Mouse (Mus musculus) forebrain, embryonic 13.5 days (tissue): ENCODE measurements at regions not wholly inside any gene's neighbourhood (a gene's known extent, or its start where the extent isn't known, plus 50 kb on each side); places are given as distances from the start of the nearest gene placed in this dataset.

ENCODE experiments used
- ATAC-seq: fragments of 200-750 bp; cut with Nextera tagmentation; 2 replicates; pipeline ENCODE4 v1.8.0; 2017
- H3K27ac ChIP-seq: fragments of 300-500 bp; sonication (generic); 2 replicates; pipeline ENCODE4 v1.5.1; 2015; ENCODE audit warnings: inconsistent platforms, mild to moderate bottlenecking, moderate library complexity
- H3K27me3 ChIP-seq: fragments of 300-500 bp; sonication (generic); 2 replicates; pipeline ENCODE4 v1.6.1; 2015; ENCODE audit warnings: mild to moderate bottlenecking, inconsistent platforms
- H3K36me3 ChIP-seq: fragments of 300-500 bp; sonication (generic); 2 replicates; pipeline ENCODE4 v1.6.1; 2015; ENCODE audit warnings: mild to moderate bottlenecking, inconsistent platforms; ENCODE audit not compliant: poor library complexity, severe bottlenecking
- H3K4me1 ChIP-seq: fragments of 300-500 bp; sonication (generic); 2 replicates; pipeline ENCODE4 v1.6.1; 2015; ENCODE audit warnings: inconsistent platforms
- H3K4me2 ChIP-seq: fragments of 300-500 bp; sonication (generic); 2 replicates; pipeline ENCODE4 v1.6.1; 2015; ENCODE audit warnings: inconsistent platforms, mild to moderate bottlenecking, moderate library complexity
- H3K4me3 ChIP-seq: fragments of 300-500 bp; sonication (generic); 2 replicates; pipeline ENCODE4 v1.5.1; 2015; ENCODE audit warnings: mild to moderate bottlenecking, inconsistent platforms
- H3K9ac ChIP-seq: fragments of 300-500 bp; sonication (generic); 2 replicates; pipeline ENCODE4 v1.6.1; 2015; ENCODE audit warnings: mild to moderate bottlenecking, inconsistent platforms
- H3K9me3 ChIP-seq: fragments of 300-500 bp; sonication (generic); replicated peaks from 2 replicates; pipeline ENCODE4 v1.6.1; 2016; ENCODE audit warnings: inconsistent platforms
- WGBS: fragments of 180-500 bp; shearing (Covaris S2); methylation state at CpG from one replicate; pipeline ENCODE4 v1.1.7; 2015; 5-methylcytosine and 5-hydroxymethylcytosine counted together

DNA sequence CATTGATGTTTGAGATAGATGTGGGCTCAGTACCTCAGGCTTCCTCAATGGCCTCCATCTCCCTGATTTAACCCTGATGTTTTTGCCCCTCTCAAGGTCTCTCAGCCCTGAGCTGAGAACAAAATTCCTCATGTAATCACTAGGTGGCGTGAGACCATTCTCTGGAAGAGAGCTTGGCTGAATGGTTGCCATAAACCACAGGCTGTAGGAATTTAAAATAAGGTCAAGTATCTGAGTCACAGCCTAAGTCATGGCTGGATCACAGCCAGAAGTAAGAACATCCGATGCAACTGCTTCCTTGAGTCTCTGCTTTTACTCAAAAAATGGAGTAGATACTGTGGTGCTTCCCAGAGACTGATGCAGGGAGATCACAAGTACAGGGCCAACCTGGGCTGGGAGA, 77.1 kb upstream of the Xylt1 start:
- H3K36me3 ChIP-seq = no peaks in the 10 kb centered on the region
- H3K4me2 ChIP-seq = no peak overlapping the region
- H3K4me1 ChIP-seq = no peaks in the 10 kb centered on the region
- ATAC-seq = no peak
- H3K4me3 ChIP-seq = no peak overlapping the region
- H3K27ac ChIP-seq = no peak overlapping the region
- H3K27me3 ChIP-seq = no peaks in the 10 kb centered on the region
- WGBS = 38% methylated on average over 2 of the region's 2 CpGs
- no peaks in the 10 kb centered on the region for H3K9me3 ChIP-seq
- H3K9ac ChIP-seq = no peak overlapping the region

DNA sequence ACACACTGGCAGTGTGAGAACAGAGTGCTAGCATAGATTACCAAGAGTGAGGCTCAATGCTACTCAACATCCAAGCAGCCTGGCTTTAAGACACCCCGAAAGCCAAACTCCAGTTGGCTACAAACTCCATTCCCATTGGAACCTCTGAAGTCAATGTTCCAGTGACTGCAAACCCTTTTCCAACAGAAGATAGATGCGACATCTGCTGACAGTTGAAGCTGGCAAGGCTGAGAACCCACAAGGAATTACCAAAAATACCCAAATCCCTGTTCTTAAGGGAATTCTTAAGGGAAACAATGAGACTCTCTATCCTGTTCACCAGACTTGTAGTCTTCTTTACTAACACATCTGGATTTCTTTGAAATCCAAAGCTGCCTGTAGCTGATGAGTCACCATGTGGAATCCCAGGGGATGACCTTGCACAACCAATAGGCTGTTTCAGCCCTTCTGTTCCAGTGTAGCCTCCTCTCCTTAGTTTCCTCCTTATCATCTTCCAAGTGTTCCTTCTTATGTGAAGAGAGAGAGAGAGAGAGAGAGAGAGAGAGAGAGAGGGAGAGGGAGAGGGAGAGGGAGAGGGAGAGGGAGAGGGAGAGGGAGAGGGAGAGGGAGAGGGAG, 70.1 kb upstream of the Xylt1 start:
- Histone ChIP-seq H3K9me3 (no peaks in the 10 kb centered on the region), H3K4me3 (no peak overlapping the region), H3K27me3 (no peaks in the 10 kb centered on the region), H3K27ac (no peak overlapping the region), H3K4me2 (no peak overlapping the region), H3K4me1 (peaks cover under 1% of the 10 kb centered on the region; the same call in 1 of the 2 replicates), H3K9ac (no peak overlapping the region), H3K36me3 (no peaks in the 10 kb centered on the region)
- no peak for ATAC-seq
- WGBS = 93% methylated on average over 2 of the region's 2 CpGs

DNA sequence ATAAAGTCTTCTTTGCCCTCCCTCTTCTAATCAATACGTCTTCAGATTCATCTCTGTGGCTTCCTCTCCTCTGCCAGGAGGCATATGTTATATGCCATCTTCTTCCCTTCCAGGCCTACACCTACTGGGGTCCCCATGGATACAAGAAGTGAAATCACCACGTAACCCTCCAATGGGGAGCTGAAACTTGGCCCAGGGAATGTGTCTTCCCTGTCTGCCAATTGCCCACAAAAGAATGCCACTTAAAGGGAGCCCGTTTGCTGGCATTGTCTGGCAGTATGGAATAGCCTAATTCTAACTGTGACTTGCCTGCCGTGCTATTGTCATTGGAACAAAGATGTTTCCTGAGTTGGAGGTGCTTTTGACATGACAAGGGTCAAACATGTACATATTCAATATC, 69.5 kb upstream of the Xylt1 start:
- H3K9ac ChIP-seq = no peak overlapping the region
- WGBS = 35% methylated on average over 4 of the region's 4 CpGs
- H3K4me3 ChIP-seq = no peak overlapping the region
- H3K27me3 ChIP-seq = no peaks in the 10 kb centered on the region
- no peaks in the 10 kb centered on the region for H3K36me3 ChIP-seq
- no peak overlapping the region for H3K4me2 ChIP-seq
- H3K4me1 ChIP-seq = peaks cover 6% of the 10 kb centered on the region
- H3K9me3 ChIP-seq = no peaks in the 10 kb centered on the region
- no peak for ATAC-seq
- no peak overlapping the region for H3K27ac ChIP-seq

DNA sequence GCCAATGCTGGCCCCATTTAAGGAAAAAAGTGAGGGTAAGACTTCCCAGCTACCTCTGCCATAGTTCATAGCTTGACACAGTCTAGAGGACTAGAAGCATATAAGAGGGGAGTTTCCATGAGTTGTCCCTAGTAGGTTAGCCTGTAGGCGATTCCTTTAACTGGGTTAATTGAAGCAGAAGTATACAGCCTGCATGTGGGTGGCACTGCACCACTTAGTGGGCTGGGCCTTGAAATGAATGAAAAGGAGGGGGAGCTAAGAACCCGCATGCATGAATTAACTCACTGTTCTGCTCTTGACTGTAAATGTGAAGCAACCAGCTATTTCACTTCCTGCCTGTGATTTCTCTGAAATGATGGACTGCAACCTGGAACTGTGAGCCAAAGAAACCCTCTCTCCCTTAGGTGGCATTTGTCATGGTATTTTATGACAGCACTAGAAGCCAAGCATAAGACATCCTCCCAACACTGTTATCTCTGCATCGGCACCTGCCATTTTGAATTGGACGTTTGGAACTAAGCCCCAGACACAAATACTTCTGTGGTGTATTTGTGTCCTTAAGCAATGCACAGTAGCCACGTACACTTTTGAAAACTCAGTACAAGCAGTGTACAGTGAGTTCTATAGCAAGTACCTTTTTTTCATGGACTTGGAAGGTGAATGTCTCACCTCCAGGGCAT, 64.5 kb upstream of the Xylt1 start:
- peak; percentile 82 for ATAC-seq
- H3K4me1 ChIP-seq = peaks cover 21% of the 10 kb centered on the region
- no peak overlapping the region for H3K27ac ChIP-seq
- H3K9me3 ChIP-seq = no peaks in the 10 kb centered on the region
- no peaks in the 10 kb centered on the region for H3K36me3 ChIP-seq
- H3K27me3 ChIP-seq = no peaks in the 10 kb centered on the region
- no peak overlapping the region for H3K4me2 ChIP-seq
- no peak overlapping the region for H3K4me3 ChIP-seq
- H3K9ac ChIP-seq = no peak overlapping the region
- 52% methylated on average over 5 of the region's 5 CpGs for WGBS

DNA sequence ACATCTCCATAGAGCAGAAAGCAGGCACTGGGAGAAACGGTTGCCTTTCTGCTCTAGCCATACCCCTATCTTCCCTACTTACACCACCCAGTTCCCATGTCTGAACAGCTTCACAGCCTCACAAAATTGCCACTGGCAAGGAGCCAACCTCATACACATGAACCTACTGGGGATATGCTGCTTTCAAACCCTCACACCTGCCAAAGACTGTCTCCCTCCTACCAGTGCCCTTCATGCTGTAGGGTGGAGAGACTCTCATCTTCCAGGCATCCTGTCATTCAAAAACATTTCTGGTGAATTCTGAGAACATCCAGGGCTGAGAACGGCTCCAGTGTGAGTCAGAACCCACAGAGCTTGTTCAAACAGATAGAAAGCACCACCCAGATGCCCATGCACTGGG, 63.4 kb upstream of the Xylt1 start:
- 68% methylated on average over 2 of the region's 2 CpGs for WGBS
- Histone ChIP-seq H3K4me3 (no peak overlapping the region), H3K27me3 (no peaks in the 10 kb centered on the region), H3K27ac (no peak overlapping the region), H3K9ac (no peak overlapping the region), H3K36me3 (no peaks in the 10 kb centered on the region), H3K4me1 (peaks cover 21% of the 10 kb centered on the region), H3K4me2 (no peak overlapping the region), H3K9me3 (no peaks in the 10 kb centered on the region)
- ATAC-seq = no peak

DNA sequence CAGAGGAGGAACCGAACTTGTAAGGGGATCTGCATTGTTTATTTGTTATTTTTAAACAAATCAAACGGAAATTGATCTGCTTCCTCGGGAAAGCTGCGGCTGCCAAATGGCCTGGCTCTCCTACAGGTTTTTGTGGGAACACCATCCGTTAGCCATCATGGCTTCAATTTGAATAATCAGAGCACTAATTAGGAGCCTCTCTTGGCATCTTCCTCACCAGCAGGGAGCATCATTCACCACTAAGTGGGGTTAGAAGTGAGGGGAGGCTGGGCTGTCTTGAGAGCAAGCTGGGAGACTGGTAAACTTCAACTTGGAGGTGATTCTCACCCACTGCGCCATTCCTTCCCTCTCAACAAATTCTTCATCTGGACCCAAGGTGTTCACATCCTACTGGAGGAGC, 60.2 kb upstream of the Xylt1 start:
- H3K9me3 ChIP-seq = no peaks in the 10 kb centered on the region
- H3K27me3 ChIP-seq = no peaks in the 10 kb centered on the region
- H3K36me3 ChIP-seq = no peaks in the 10 kb centered on the region
- no peak overlapping the region for H3K9ac ChIP-seq
- H3K4me3 ChIP-seq = no peak overlapping the region
- H3K27ac ChIP-seq = no peak overlapping the region
- no peak overlapping the region for H3K4me2 ChIP-seq
- peaks cover 21% of the 10 kb centered on the region for H3K4me1 ChIP-seq
- 44% methylated on average over 6 of the region's 6 CpGs for WGBS
- 0 out of 2 replicates have a peak, but pooled peaks have one; percentile 53 for ATAC-seq
